Mouse (Mus musculus) liver, adult 2 months (tissue): ENCODE results near the gene Col6a3.

Experiments used
- CTCF ChIP-seq: fragments of 200-500 bp; IDR thresholded peaks from 2 replicates; pipeline ENCODE4 v1.5.1; 2011; ENCODE audit warnings: low read depth, low read length, control low read depth
- POLR2A ChIP-seq: fragments of 200-500 bp; IDR thresholded peaks from 2 replicates; pipeline ENCODE4 v1.6.1; 2011; ENCODE audit warnings: low read length, control low read depth; ENCODE audit not compliant: insufficient read depth; ENCODE audit errors: extremely low read depth

GRCm38 (mm10) chr1:90866734-90867133 lies 23.0 kb upstream of the Col6a3 start:
- no peak for TF ChIP-seq POLR2A
- no peak for TF ChIP-seq CTCF
